Mouse (Mus musculus) lung, postnatal 14 days (tissue): ENCODE data around the gene Kcnq5.
"Not testable (repeated sequence)": the region's sequence is repeated elsewhere in the genome, so short reads cannot be mapped to it uniquely, and the experiment has no call there.

Source experiments
- DNase-seq: peaks from one replicate; pipeline ENCODE4 v3.0.0; 2021

The Kcnq5 gene

DNA sequence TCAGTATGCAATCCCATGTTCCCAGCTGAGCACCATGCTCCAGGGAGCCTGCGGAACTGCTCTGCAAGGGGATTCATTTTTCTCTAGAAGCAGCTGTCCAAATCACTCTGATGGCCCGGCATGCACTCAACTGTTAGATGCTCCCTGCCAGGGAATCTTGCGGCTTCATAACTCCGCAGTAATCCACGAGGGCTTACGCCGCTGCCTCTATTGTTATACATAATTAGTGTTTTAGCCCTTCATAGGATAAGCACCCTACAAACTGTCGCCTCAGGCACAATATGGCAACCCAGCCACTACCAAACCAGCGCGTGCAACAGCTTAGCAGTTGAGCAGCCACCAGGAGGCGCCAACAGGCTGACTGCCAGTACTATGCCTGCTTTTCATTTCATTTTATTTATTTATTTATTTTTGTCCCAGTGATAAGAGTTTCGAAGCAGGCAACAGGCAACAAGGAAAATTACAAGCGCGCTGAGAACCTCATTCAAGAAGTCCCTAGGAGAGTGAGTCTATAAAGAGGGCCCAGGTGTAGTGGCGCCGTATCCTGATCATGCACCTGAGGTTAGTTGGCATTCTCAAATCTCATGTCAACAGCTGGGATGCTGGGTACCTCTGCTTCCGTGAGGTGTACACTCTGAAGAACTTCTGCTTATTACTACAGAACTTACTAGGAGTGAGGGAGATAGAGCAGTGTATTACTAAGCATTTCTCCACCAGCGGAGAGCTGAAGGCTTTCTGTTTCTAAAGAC, 500.6 kb downstream of the Kcnq5 start:
- peak; percentile 60 for DNase-seq

DNA sequence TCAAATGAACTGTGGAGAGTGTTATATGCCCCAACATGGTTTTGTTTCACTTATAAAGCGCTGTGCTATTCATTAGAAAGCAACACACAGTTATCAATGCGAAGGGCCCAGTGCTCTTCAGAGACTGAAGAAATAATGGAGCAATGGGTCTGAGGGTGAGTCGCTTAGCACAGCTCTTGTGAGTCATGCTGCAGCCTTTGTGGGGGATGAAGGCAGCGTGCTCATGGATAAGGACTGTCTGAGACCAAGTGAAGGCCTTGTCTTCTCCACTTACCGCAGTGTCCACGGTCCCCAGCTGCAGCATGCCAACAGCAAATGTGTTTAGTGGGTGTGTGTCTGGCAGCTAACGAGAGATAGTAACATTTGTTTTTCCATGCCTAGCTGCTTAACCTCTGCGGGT, 503.2 kb downstream of the Kcnq5 start:
- DNase-seq, result no peak

DNA sequence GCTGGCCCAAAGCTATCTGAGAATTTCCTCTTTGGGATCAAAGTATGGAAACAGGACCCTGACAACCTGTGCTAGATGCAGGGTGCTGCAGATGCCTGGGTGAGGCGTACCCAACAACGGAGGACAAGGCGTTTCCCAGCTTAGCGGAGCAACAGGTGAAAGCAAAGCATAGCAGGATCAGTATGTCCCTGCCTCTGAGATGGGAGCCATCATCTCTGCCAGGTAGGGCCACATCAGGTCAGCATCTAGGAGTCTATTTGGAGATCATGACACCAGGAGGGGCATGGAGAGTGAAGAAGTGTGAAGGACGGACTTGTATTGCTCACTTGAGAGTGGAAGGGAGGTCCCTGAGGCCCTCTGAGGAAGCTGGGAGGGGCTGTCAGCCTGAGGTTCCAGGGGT, 505.8 kb downstream of the Kcnq5 start:
- no peak for DNase-seq

DNA sequence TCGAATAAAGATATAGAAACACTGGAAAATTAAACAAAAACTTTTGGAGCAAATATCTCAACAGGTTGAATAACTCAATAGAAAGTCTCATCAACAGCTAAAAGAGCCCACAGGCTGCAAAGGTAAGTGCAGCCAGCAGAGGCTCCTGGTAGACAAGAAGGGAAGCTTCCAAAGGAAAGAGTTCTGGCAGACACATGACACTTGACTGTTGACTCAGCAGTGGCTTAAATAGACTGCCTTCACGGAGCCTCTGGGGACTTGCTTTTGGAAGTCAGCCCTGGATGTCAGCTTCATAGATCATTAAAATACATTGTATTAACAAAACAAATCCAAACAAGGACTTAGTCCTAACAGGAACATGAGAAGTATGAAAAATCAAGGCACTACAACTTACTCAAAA, 513.5 kb downstream of the Kcnq5 start:
- DNase-seq, result peak; percentile 21

DNA sequence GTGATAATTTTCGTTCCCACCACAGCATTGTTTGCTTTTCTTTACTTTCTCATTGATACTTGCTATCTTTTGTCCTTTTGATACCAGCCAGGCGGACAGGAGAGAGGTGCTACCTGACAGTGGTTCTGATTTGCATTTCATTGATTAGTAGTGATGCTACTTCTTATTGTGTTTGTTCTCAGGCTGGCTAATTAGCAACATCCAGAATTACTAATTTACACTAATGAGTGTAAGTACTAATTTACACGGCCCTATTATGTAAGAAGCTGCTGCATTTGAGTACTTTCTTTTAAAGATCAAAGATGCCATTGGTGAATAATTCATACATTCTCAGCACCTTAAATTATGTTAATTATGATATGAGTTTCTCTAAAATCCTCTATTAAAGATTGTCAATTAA, 525.0 kb downstream of the Kcnq5 start:
- DNase-seq, result no peak

DNA sequence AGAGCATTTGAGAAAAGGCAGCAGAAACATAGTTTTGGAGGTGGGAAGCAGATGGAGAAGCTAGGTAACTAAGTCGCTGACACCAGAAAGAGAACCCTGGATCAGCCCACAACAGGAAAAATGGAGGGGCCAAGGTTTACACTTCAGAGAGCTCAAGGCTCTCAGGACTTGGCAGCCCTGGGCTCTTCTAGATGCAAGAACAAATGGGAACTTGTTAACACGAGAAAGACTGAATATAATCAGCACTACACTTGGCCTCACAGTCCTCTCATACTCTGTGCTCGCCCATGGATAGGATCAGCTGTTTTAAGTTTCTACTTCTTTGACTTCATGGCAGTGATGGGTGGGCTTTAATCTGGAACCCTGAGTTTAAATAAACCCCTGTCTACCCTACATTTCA, 526.9 kb downstream of the Kcnq5 start:
- DNase-seq, result no peak

DNA sequence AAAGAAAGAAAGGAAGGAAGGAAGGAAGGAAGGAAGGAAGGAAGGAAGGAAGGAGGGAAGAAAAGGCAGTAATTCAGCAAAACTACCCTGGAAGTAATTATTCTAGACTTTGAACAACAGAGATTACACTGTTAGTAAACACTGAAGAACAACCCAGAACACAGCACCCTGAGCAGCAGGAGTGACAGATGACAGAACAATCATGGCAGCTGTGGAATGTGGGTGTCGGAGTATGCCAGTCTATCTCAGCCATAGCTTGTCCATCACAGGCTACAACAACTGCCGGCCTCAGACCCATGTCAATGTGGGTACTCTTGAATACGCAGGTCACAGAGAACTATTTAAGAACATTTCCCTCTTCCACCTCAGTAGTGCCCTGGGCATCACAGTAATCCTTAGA, 530.1 kb downstream of the Kcnq5 start:
- DNase-seq, result no peak

DNA sequence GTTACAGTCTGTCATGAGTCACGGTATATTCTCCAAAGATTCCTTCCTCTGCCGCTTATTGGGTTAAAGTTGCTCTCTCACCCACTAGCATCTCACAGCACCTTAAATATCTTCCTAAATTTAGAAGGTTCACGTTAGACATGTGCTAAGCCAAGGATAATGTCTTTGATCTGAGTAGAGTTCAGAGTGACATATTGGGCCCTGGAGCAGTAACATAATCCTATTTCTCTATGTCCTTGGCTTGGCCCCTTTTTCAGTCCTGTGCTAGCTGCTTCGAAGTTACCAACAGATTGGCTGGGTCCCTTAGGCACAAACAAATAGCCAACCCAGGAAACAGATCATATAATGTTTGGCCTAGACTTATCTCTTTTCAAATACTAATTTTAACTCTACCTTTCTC, 533.7 kb downstream of the Kcnq5 start:
- no peak for DNase-seq

DNA sequence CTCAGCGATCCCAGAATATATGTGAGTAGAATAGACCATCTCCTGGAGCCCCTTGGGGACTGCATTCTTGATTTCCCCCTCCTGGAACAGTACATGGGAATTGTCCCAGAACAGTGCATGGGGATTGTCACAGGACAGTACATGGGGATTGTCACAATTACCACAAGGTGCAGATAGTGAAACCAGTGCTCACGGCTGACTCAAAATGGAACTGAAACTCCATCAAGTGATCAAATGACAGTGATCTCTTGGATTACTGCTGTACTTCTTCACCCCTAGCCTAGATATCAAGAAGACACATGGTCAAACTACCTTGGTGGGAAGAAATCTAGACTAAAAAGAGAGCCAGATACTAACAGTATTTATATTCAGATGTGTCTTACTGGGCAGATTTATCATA, 536.1 kb downstream of the Kcnq5 start:
- DNase-seq, result no peak

DNA sequence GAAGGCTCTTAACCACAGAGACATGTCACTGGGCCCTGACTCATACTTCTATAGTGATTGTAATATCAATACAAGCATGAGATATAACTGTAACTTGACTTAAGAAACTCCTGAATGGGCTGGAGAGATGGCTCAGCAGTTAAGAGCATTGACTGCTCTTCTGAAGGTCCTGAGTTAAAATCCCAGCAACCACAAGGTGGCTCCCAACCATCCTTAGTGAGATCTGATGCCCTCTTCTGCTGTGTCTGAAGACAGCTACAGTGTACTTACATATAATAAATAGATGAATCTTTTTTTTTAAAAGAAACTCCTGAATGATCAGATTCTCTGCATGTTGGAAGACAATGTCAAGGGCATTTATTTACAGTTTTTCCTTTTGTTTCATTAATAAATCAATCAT, 542.4 kb downstream of the Kcnq5 start:
- DNase-seq, result peak; percentile 4

DNA sequence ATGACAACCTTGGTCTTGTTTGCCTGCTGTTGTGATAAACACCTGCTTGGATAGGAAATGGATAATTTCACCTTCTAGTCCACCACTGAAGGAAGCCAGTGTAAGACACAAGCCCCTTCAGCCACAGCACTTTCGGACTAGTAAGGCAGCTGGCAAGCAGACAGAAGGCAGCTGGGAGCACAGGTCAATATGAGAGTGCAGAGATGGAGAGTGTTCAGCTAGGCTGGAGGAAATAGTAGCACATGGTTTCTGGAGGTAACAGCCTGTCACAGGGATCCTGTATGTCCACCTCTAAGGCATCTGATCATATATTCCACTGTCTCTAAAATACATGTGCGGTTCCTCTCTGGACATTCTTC, 549.6 kb downstream of the Kcnq5 start:
- DNase-seq, result no peak

DNA sequence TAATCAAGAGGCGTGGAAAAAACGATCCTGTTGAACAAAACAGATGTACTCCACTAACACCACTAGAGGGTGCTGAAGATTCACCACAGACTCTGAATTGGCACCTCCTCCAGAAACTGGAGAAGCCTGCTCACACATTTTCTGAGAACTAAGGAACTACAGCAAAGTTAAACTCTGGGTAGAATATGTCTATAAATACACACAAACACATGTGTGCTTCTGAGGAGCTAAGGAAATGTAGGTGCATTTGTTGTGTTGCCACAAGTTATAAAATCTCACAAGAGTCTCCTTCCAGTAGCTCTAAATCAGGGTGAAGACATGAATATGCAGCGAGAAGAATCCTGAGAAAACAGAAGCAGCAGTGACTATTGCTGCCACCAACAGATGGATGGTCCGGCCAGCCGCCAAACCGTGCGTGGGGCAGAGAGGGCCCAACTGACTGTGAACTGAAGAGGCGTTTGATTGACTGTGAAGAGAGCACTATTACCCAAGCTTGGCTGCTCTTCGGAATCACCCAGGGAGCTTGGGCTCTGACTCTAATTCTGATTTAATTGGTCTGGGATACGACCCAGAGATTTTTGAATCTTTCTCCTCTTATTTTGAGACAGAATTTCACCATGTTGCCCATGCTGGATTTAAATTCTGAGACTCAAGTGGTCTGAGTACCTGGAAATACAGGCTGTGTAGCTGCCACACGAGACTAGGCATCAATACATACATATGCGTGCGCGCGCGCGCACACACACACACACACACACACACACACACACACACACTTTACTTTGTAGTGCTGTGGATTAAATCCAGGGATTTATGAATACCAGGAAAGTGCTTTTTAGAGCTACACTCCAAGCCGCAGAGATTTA, 550.2 kb downstream of the Kcnq5 start:
- peak; percentile 44 for DNase-seq

DNA sequence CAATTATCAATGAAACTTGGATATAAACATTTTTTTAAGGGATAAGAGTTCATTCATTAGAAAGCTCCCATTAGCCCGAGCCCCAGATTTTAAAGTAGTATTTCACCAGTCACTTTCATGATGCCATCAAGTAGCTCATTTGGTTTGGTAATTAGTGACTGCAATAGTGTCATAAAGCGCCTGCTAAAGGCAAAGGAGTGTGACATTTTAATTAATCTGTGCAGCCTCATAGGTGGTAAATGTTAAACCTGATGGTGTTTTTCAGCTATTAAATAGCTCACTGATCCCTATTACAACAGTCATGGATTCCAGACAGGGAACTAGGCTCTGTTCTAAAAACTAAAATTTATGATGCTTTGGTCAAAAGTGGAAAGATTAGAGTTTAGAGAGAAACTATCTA, 554.5 kb downstream of the Kcnq5 start:
- DNase-seq, result no peak

DNA sequence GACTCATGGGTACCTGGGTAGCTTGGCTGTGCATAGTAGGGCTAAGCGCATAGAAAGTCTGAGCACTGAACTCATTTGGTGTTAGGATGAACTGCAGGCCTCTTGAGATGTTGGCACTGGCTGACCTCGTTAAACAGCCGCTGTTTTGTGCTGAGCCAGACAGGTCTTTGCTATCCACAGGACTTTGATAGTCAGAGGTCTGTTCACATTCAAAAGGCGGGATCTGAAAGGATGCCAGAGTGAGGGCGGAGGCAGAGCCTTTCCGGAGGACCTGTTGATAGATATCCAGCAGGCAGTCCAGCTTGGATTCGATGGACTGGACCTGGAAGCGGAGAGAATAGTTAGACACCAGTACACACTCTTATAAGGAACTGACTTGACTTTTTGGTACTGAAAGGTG, 558.9 kb downstream of the Kcnq5 start:
- DNase-seq, result no peak

DNA sequence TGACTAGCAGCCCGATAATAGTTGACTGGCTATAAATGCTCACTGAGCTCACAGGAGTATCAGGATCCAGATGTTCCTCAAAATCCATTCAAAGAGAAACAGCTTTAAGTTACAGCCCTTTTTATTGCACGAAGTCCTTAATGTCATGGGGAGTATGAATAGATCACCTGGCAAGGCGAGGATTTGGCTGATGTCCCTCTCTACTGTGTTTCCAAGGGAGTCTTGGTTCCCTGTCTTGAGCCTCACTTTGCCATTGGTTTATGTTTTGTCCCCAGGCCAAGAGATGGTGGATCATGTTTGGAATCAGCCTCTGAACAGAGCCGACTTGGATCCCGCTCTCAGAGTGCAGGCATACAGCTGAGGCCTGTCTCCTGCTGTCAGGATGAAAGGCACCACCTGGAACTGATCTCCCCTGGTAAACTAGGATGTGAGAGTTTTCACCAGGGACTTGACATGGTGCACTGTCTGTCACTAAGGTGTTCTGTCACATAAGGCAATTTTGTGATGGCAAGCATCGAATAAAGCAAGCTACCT, 570.5 kb downstream of the Kcnq5 start:
- DNase-seq, result no peak

DNA sequence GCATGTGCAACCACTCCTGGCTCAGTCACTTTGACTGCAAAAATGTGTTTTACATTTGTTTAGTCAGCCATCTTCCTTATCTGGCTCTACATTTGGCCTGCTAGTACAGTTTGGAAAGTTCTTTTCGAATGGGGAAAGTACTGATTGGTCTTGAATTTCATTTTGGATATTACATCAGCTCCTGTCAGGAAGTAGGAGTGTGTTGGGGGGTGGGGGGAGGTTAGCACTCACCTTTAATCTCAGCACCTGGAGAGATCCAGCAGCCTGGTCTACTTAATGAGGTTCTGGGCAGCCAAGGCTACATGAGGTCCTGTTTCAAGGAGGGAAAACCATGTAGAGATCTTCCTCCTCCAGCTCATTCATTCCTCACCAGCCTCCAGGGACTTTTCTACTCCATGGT, 578.5 kb downstream of the Kcnq5 start, which contains the start of gene Khdc1b:
Gene Khdc1b (plus strand): TSS at position 301 of the 400 bp plus-strand sequence.
- DNase-seq, result no peak

DNA sequence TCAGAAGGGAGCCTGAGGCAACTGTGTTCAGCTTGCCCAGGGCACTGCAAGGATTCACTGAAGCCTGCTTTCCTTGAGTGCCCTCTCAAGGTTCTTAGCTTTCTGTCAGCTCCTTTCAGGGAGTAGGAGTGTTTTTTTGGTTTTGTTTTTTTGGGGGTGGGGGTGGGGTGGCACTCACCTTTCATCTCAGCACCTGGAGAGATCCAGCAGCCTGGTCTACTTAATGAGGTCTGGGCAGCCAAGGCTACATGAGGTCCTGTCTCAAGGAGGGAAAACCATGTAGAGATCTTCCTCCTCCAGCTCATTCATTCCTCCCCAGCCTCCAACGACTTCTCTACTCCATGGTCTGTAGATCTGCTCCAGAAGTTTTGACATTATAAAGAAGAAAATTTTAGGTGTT, 593.7 kb downstream of the Kcnq5 start, which contains the start of gene Khdc1c:
Gene Khdc1c (plus strand): TSS at position 301 of the 400 bp plus-strand sequence.
- not testable (repeated sequence) for DNase-seq

DNA sequence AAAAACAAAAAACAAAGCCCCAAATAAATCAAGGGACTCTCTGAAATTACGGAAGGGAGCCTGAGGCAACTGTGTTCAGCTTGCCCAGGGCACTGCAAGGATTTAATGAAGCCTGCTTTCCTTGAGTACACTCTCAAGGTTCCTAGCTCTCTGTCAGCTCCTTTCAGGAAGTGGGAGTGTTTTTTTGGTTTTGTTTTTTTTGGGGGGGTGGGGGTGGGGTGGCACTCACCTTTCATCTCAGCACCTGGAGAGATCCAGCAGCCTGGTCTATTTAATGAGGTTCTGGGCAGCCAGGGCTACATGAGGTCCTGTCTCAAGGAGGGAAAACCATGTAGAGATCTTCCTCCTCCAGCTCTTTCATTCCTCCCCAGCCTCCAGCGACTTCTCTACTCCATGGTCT, 612.4 kb downstream of the Kcnq5 start, which contains the start of gene Khdc1a:
Gene Khdc1a (plus strand): TSS at position 301 of the 400 bp plus-strand sequence.
- DNase-seq, result no peak
